ENCODE assay signal across 8 mouse cellular contexts in the genomic region with DNA sequence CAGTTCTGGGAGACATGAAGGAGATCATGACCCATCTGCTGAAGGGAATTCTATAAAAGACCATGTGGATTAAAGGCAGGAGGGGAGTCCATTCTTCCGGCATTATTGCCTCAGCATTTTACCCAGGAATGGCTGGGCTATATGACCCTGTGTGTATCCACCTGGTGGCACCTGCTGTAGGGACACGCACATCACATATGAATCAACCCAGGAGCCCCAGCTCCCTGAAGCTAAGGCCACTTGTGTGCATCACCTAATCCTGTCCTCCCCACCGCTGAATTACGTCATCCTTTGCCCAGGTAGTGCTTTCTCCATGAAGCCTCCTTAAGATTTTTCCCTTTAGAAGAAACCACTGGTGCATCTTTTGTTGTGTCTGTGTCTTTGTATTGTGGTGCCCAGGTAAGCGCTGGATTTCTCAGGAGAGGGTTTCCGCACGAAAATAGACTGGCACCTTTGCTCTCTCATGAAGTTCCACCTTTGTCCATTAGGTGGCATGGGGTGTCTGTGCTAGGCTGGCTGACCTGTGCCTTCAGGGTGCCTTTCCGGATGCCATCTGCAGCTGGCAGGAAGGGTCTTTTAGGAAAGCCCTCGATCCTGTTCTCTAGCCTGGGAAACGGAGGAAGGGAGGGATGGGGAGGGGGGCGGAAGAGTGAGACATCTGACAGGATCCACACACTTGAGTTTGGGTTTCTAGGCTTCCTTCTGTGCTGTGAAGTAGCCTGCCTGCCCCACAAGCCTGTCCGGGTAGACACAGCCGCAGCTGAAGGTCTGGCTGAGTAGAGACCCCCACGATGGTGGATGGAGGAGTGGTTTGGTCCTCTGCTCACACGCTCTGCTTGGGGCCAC. TPM values are rescaled to one million over a fixed set of nuclear protein-coding genes. Genes with fewer than 3 reads are reported as not detected.
DNase-seq lines count a peak whose midpoint lies in the region; ATAC-seq and TF ChIP-seq lines count a peak whose summit lies in the region.

No protein-coding gene starts in this region.

- H3K9ac ChIP-seq in CH12.LX (ENCODE audit: insufficient read depth, low read depth): peak overlapping the region; percentile 5; the same call in 1 of the 2 replicates
- H3K9ac ChIP-seq in embryonic facial prominence, embryonic 11.5 days (replicated peaks; ENCODE audit: low read length): 0 out of 2 replicates have a peak overlapping the region, but pooled peaks have one; percentile 30
- H3K9ac ChIP-seq in heart, embryonic 15.5 days: no peak overlapping the region
- H3K9ac ChIP-seq in lung, embryonic 15.5 days: no peak overlapping the region

- no peaks in the 10 kb centered on the region for H3K9me3 ChIP-seq in CH12.LX (replicated peaks; ENCODE audit: low read length)
- no peaks in the 10 kb centered on the region for H3K9me3 ChIP-seq in embryonic facial prominence, embryonic 11.5 days (replicated peaks; ENCODE audit: control insufficient read depth, low read length)
- no peaks in the 10 kb centered on the region for H3K9me3 ChIP-seq in heart, embryonic 15.5 days (replicated peaks)
- H3K9me3 ChIP-seq in lung, embryonic 15.5 days: no peaks in the 10 kb centered on the region

- H3K4me1 ChIP-seq in CH12.LX (ENCODE audit: control insufficient read depth in 1 of 2, insufficient read depth in 2 of 2): peaks cover 12 to 30% of the 10 kb centered on the region in 2 experiments
- no peaks in the 10 kb centered on the region for H3K4me1 ChIP-seq in embryonic facial prominence, embryonic 11.5 days (ENCODE audit: control insufficient read depth, insufficient read depth, low read length)
- H3K4me1 ChIP-seq in heart, embryonic 15.5 days (replicated peaks): peaks cover 59% of the 10 kb centered on the region
- H3K4me1 ChIP-seq in lung, embryonic 15.5 days: peaks cover 22% of the 10 kb centered on the region

- H3K79me2 ChIP-seq in CH12.LX (replicated peaks; ENCODE audit: control insufficient read depth, extremely low read depth, insufficient read depth, poor library complexity, severe bottlenecking): no peaks in the 10 kb centered on the region

- in situ Hi-C loops in CH12.LX (cut with MboI; ENCODE audit: low pct_ligation_motif_present, low pct_unique_long_range_greater_than_20kb, low sequenced_read_pairs): loop anchor here (5.0 kb wide), 1 partner anchor 37 kb away; the partner anchor contains the start of genes Bap1 and Phf7

- H3K27ac ChIP-seq in CH12.LX (ENCODE audit: insufficient read depth, low read depth): no peak overlapping the region
- no peak overlapping the region for H3K27ac ChIP-seq in embryonic facial prominence, embryonic 11.5 days (replicated peaks; ENCODE audit: low read depth, low read length)
- peak overlapping the region; percentile 92 for H3K27ac ChIP-seq in heart, embryonic 15.5 days
- peak overlapping the region; percentile 48 for H3K27ac ChIP-seq in lung, embryonic 15.5 days

- peak overlapping the region in 1 of 3 experiments; percentile 23 for H3K4me3 ChIP-seq in CH12.LX (replicated peaks in 1 of 3; ENCODE audit: low read depth in 2 of 3, low read length in 2 of 3, poor library complexity in 1 of 3)
- no peak overlapping the region for H3K4me3 ChIP-seq in embryonic facial prominence, embryonic 11.5 days (ENCODE audit: low read depth, low read length)
- H3K4me3 ChIP-seq in heart, embryonic 15.5 days: no peak overlapping the region
- H3K4me3 ChIP-seq in lung, embryonic 15.5 days: no peak overlapping the region

- ATAC-seq in embryonic facial prominence, embryonic 11.5 days (replicated peaks; ENCODE audit: insufficient number of reproducible peaks, low FRiP score, low TSS enrichment, low read depth): no peak; the same call in 1 of the 2 replicates
- ATAC-seq in heart, embryonic 15.5 days (replicated peaks; ENCODE audit: insufficient number of reproducible peaks, insufficient read depth, low FRiP score, low read depth): peak; percentile 25; the same call in 1 of the 2 replicates
- peak; percentile 44; the same call in 1 of the 2 replicates for ATAC-seq in lung, embryonic 15.5 days (ENCODE audit: borderline replicate concordance, extremely low read depth, low FRiP score, low TSS enrichment)
- ATAC-seq in neutrophil, adult 5-6 weeks (ENCODE audit: extremely low read depth, insufficient number of reproducible peaks, low FRiP score, poor library complexity, severe bottlenecking): peak; percentile 84

- TF ChIP-seq POLR2A in CH12.LX (IDR thresholded peaks at IDR 0.05; ENCODE audit: low read depth, low read length): no peak

- 31% methylated on average over 15 of the region's 15 CpGs for WGBS in embryonic facial prominence, embryonic 11.5 days
- 30% methylated on average over 15 of the region's 15 CpGs for WGBS in heart, embryonic 15.5 days
- whole genome bisulfite sequencing in lung, embryonic 15.5 days: 24% methylated on average over 15 of the region's 15 CpGs

- H3K4me2 ChIP-seq in CH12.LX (ENCODE audit: insufficient read depth, low read depth, poor library complexity, severe bottlenecking): no peak overlapping the region
- H3K4me2 ChIP-seq in embryonic facial prominence, embryonic 11.5 days (ENCODE audit: low read depth, low read length): no peak overlapping the region
- H3K4me2 ChIP-seq in heart, embryonic 15.5 days: no peak overlapping the region
- peak overlapping the region; percentile 21; the same call in 1 of the 2 replicates for H3K4me2 ChIP-seq in lung, embryonic 15.5 days

- peak; percentile 83 to 97 for TF ChIP-seq CTCF in CH12.LX (conservative IDR thresholded peaks at IDR 0.05 in 1 of 2, IDR thresholded peaks at IDR 0.05 in 1 of 2; ENCODE audit: low read depth in 2 of 2, low read length in 2 of 2)

- peak; percentile 95 for TF ChIP-seq RAD21 in CH12.LX (IDR thresholded peaks at IDR 0.05; ENCODE audit: low read depth, low read length)

- dilution Hi-C loops in CH12.LX (cut with MboI; ENCODE audit: extremely low pct_ligation_motif_present, extremely low pct_unique_long_range_greater_than_20kb, low sequenced_read_pairs): no loop called here

- H3K27me3 ChIP-seq in CH12.LX (replicated peaks): peaks cover 11% of the 10 kb centered on the region
- no peaks in the 10 kb centered on the region for H3K27me3 ChIP-seq in embryonic facial prominence, embryonic 11.5 days (ENCODE audit: control insufficient read depth, insufficient read depth, low read length)
- no peaks in the 10 kb centered on the region for H3K27me3 ChIP-seq in heart, embryonic 15.5 days
- no peaks in the 10 kb centered on the region for H3K27me3 ChIP-seq in lung, embryonic 15.5 days

- no peak for TF ChIP-seq EP300 in CH12.LX (IDR thresholded peaks at IDR 0.05; ENCODE audit: low read length)

- DNase-seq in CH12.LX (ENCODE audit: extremely low read depth): peak; percentile 79
- DNase-seq in adrenal gland, postnatal 36 days: peak; percentile 59 to 82
- DNase-seq in embryonic facial prominence, embryonic 11.5 days (ENCODE audit: low spot score): peak; percentile 84
- DNase-seq in kidney, postnatal 10 days: peak; percentile 82
- no peak for DNase-seq in ovary, postnatal 36 days (ENCODE audit: low spot score)

- no peaks in the 10 kb centered on the region for H3K36me3 ChIP-seq in CH12.LX (replicated peaks in 1 of 2; ENCODE audit: control insufficient read depth in 1 of 2, insufficient read depth in 1 of 2, low read length in 1 of 2)
- H3K36me3 ChIP-seq in embryonic facial prominence, embryonic 11.5 days (replicated peaks; ENCODE audit: control insufficient read depth, insufficient read depth, low read depth, low read length): no peaks in the 10 kb centered on the region
- H3K36me3 ChIP-seq in heart, embryonic 15.5 days: peaks cover 8% of the 10 kb centered on the region; the same call in 1 of the 2 replicates
- H3K36me3 ChIP-seq in lung, embryonic 15.5 days: no peaks in the 10 kb centered on the region

RNA-seq across cellular contexts. Expression of gene Nisch, which starts 1.4 kb away (rescaled TPM):
- 76.1 and 85.2 TPM in 2 replicates for total RNA-seq in CH12.LX (2012; rRNA removed)
- 43.1 and 46.3 TPM in 2 replicates for total RNA-seq in CH12.LX (2014; rRNA removed)
- 149 and 180 TPM in 2 replicates for polyA plus RNA-seq in CH12.LX (2012; ENCODE audit: insufficient read length, low read depth)
- 100 to 1,000 TPM; 265 to 294 TPM for total RNA-seq in adrenal gland, postnatal 36 days (2021)
- polyA plus RNA-seq in embryonic facial prominence, embryonic 11.5 days (2014; fragmentation: Nextera tagmentation; extraction: Ambion mirVana): 270 and 277 TPM in 2 replicates
- 287 and 381 TPM in 2 replicates for polyA plus RNA-seq in heart, embryonic 15.5 days (2015; fragmentation: Nextera tagmentation; extraction: Ambion mirVana)
- 387 and 413 TPM in 2 replicates for polyA plus RNA-seq in lung, embryonic 15.5 days (2015; fragmentation: Nextera tagmentation; extraction: Ambion mirVana)
- total RNA-seq in neutrophil, adult 5-6 weeks (2017): 329 and 351 TPM in 2 replicates

RNA-seq across cellular contexts. Expression of gene Sema3g, which starts 2.3 kb away (rescaled TPM):
- 1.0 and 1.1 TPM in 2 replicates for total RNA-seq in CH12.LX (2012; rRNA removed)
- 0.36 and 0.47 TPM in 2 replicates for total RNA-seq in CH12.LX (2014; rRNA removed)
- polyA plus RNA-seq in CH12.LX (2012; ENCODE audit: insufficient read length, low read depth): 0.93 and 0.94 TPM in 2 replicates
- total RNA-seq in adrenal gland, postnatal 36 days (2021): 1 to 10 TPM; 5.7 to 9.6 TPM
- 0.21 and 0.24 TPM in 2 replicates for polyA plus RNA-seq in embryonic facial prominence, embryonic 11.5 days (2014; fragmentation: Nextera tagmentation; extraction: Ambion mirVana)
- polyA plus RNA-seq in heart, embryonic 15.5 days (2015; fragmentation: Nextera tagmentation; extraction: Ambion mirVana): 0.60 and 0.83 TPM in 2 replicates
- polyA plus RNA-seq in lung, embryonic 15.5 days (2015; fragmentation: Nextera tagmentation; extraction: Ambion mirVana): 2.1 and 2.5 TPM in 2 replicates
- 0.37 and 0.58 TPM in 2 replicates for total RNA-seq in neutrophil, adult 5-6 weeks (2017)

RNA-seq across cellular contexts. Expression of gene Tnnc1, which starts 7.3 kb away (rescaled TPM):
- total RNA-seq in CH12.LX (2012; rRNA removed) (0.25 and 0.29 TPM in 2 replicates), CH12.LX (2014; rRNA removed) (0.63 and 0.86 TPM in 2 replicates)
- 0.66 and 1.0 TPM in 2 replicates for polyA plus RNA-seq in CH12.LX (2012; ENCODE audit: insufficient read length, low read depth)
- total RNA-seq in adrenal gland, postnatal 36 days (2021): 1 to 10 TPM in 1 of 2 experiments, under 1 TPM in 1; 0.76 to 1.5 TPM
- 10.0 and 25.3 TPM in 2 replicates for polyA plus RNA-seq in embryonic facial prominence, embryonic 11.5 days (2014; fragmentation: Nextera tagmentation; extraction: Ambion mirVana)
- polyA plus RNA-seq in heart, embryonic 15.5 days (2015; fragmentation: Nextera tagmentation; extraction: Ambion mirVana): 3,799 and 4,649 TPM in 2 replicates
- 91.8 and 115 TPM in 2 replicates for polyA plus RNA-seq in lung, embryonic 15.5 days (2015; fragmentation: Nextera tagmentation; extraction: Ambion mirVana)
- total RNA-seq in neutrophil, adult 5-6 weeks (2017): not detected in 2 replicates

RNA-seq across cellular contexts. Expression of gene Phf7, which starts 35.7 kb away (rescaled TPM):
- total RNA-seq in CH12.LX (2012; rRNA removed) (11.1 and 13.9 TPM in 2 replicates), CH12.LX (2014; rRNA removed) (13.5 and 14.3 TPM in 2 replicates)
- polyA plus RNA-seq in CH12.LX (2012; ENCODE audit: insufficient read length, low read depth): 10.0 and 12.5 TPM in 2 replicates
- total RNA-seq in adrenal gland, postnatal 36 days (2021): 1 to 10 TPM; 5.1 to 8.9 TPM
- 12.5 and 14.2 TPM in 2 replicates for polyA plus RNA-seq in embryonic facial prominence, embryonic 11.5 days (2014; fragmentation: Nextera tagmentation; extraction: Ambion mirVana)
- 7.9 and 8.3 TPM in 2 replicates for polyA plus RNA-seq in heart, embryonic 15.5 days (2015; fragmentation: Nextera tagmentation; extraction: Ambion mirVana)
- polyA plus RNA-seq in lung, embryonic 15.5 days (2015; fragmentation: Nextera tagmentation; extraction: Ambion mirVana): 13.2 and 14.8 TPM in 2 replicates
- 18.7 and 19.3 TPM in 2 replicates for total RNA-seq in neutrophil, adult 5-6 weeks (2017)

RNA-seq across cellular contexts. Expression of gene Bap1, which starts 35.9 kb away (rescaled TPM):
- total RNA-seq in CH12.LX (2012; rRNA removed) (56.6 and 58.0 TPM in 2 replicates), CH12.LX (2014; rRNA removed) (61.8 and 62.0 TPM in 2 replicates)
- 87.7 and 100 TPM in 2 replicates for polyA plus RNA-seq in CH12.LX (2012; ENCODE audit: insufficient read length, low read depth)
- total RNA-seq in adrenal gland, postnatal 36 days (2021): 10 to 100 TPM; 61.8 to 63.2 TPM
- polyA plus RNA-seq in embryonic facial prominence, embryonic 11.5 days (2014; fragmentation: Nextera tagmentation; extraction: Ambion mirVana): 82.9 and 85.1 TPM in 2 replicates
- 43.2 and 59.0 TPM in 2 replicates for polyA plus RNA-seq in heart, embryonic 15.5 days (2015; fragmentation: Nextera tagmentation; extraction: Ambion mirVana)
- polyA plus RNA-seq in lung, embryonic 15.5 days (2015; fragmentation: Nextera tagmentation; extraction: Ambion mirVana): 83.0 and 83.4 TPM in 2 replicates
- 55.1 and 61.2 TPM in 2 replicates for total RNA-seq in neutrophil, adult 5-6 weeks (2017)

Comparison
In these comparisons a context has a peak if more than half of its experiments do, and no peak if none do; other contexts are left out.
1. H3K27ac ChIP-seq: peak in heart, embryonic 15.5 days (single experiment) and lung, embryonic 15.5 days (single experiment); none in CH12.LX (single experiment) and embryonic facial prominence, embryonic 11.5 days (single experiment).
2. H3K9ac ChIP-seq: peak in CH12.LX (single experiment) and embryonic facial prominence, embryonic 11.5 days (single experiment); none in heart, embryonic 15.5 days (single experiment) and lung, embryonic 15.5 days (single experiment).
3. RNA of gene Tnnc1, which starts 7.3 kb away (polyA plus RNA-seq): 3,799 to 4,649 TPM in heart, embryonic 15.5 days; 91.8 to 115 TPM in lung, embryonic 15.5 days, 10.0 to 25.3 TPM in embryonic facial prominence, embryonic 11.5 days and 0.66 to 1.0 TPM in CH12.LX; every median in the first group is over 10 times any median in the second.